Mouse (Mus musculus) T-helper 1 cell (primary cell): ENCODE results near the gene Lmtk2.

Source experiments
- in situ Hi-C: fragments of 300-600 bp; cut with MboI, MseI; formaldehyde crosslinking; loops from one replicate; pipeline ENCODE4 v1.15.1; 2025; ENCODE audit warnings: high pct_unique_total_duplicates

Gene Lmtk2

GRCm38 (mm10) chr5:144169275-144169975 is 69.2 kb downstream of the Lmtk2 start:
- in situ Hi-C loops: no loop called here

- in situ Hi-C loops: no loop called here
Measured at GRCm38 (mm10) chr5:144173648-144174047, 73.4 kb downstream of the Lmtk2 start.

- in situ Hi-C loops: no loop called here
Measured at GRCm38 (mm10) chr5:144178216-144178615, 78.0 kb downstream of the Lmtk2 start.

- in situ Hi-C loops: no loop called here
Measured at GRCm38 (mm10) chr5:144181249-144181648, 81.0 kb downstream of the Lmtk2 start.

GRCm38 (mm10) chr5:144182542-144183247 is 82.5 kb downstream of the Lmtk2 start:
- in situ Hi-C loops: no loop called here

GRCm38 (mm10) chr5:144183248-144183559 is 83.0 kb downstream of the Lmtk2 start:
- in situ Hi-C loops: no loop called here

GRCm38 (mm10) chr5:144183647-144184335 is 83.6 kb downstream of the Lmtk2 start:
- in situ Hi-C loops: no loop called here

GRCm38 (mm10) chr5:144184350-144185045 is 84.3 kb downstream of the Lmtk2 start:
- in situ Hi-C loops: no loop called here

GRCm38 (mm10) chr5:144188422-144188821 is 88.2 kb downstream of the Lmtk2 start:
- in situ Hi-C loops: no loop called here

- in situ Hi-C loops: no loop called here
Measured at GRCm38 (mm10) chr5:144189327-144189726, 89.1 kb downstream of the Lmtk2 start.

- in situ Hi-C loops: no loop called here
Measured at GRCm38 (mm10) chr5:144189950-144190583, 89.8 kb downstream of the Lmtk2 start, which contains the start of gene Bhlha15. Gene Bhlha15 (plus strand): TSS chr5:144190286.

- in situ Hi-C loops: no loop called here
Measured at GRCm38 (mm10) chr5:144191026-144191425, 90.8 kb downstream of the Lmtk2 start.

GRCm38 (mm10) chr5:144192673-144193072 is 92.4 kb downstream of the Lmtk2 start:
- in situ Hi-C loops: no loop called here

- in situ Hi-C loops: no loop called here
Measured at GRCm38 (mm10) chr5:144194416-144194815, 94.2 kb downstream of the Lmtk2 start.

- in situ Hi-C loops: no loop called here
Measured at GRCm38 (mm10) chr5:144195567-144195966, 95.3 kb downstream of the Lmtk2 start.

GRCm38 (mm10) chr5:144200616-144201015 is 100.4 kb downstream of the Lmtk2 start:
- in situ Hi-C loops: no loop called here

- in situ Hi-C loops: no loop called here
Measured at GRCm38 (mm10) chr5:144202430-144202829, 102.2 kb downstream of the Lmtk2 start.

- in situ Hi-C loops: no loop called here
Measured at GRCm38 (mm10) chr5:144203398-144203959, 103.2 kb downstream of the Lmtk2 start.

- in situ Hi-C loops: no loop called here
Measured at GRCm38 (mm10) chr5:144204303-144204702, 104.1 kb downstream of the Lmtk2 start.

GRCm38 (mm10) chr5:144204911-144205310 is 104.7 kb downstream of the Lmtk2 start:
- in situ Hi-C loops: no loop called here

GRCm38 (mm10) chr5:144206069-144206468 is 105.8 kb downstream of the Lmtk2 start:
- in situ Hi-C loops: no loop called here
